Mouse (Mus musculus) skeletal muscle tissue, postnatal 0 days (tissue): Measurements from ENCODE around the gene Ano6. TPM values are rescaled to one million over a fixed set of nuclear protein-coding genes. Genes with fewer than 3 reads are reported as not detected.

Experiments used
- microRNA-seq, 2 experiments: library from miRNA; unstranded; fragments of <30 nt; microRNA quantifications; one replicate each; pipeline ENCODE4; 2016
- polyA plus RNA-seq: library from polyadenylated mRNA; unstranded; fragments of >200 nt; fragmentation: Nextera tagmentation; extraction: Ambion mirVana; gene quantifications from 2 replicates; pipeline ENCODE4 v1.2.1, GENCODE M21; 2015

Ano6 gene
- 27.2 and 28.3 TPM in 2 replicates for polyA plus RNA-seq

GRCm38 (mm10) chr15:95790529-95791071 lies at the start of gene Ano6:
Ano6 (plus strand) TSS chr15:95790843.

Small RNAs within 50 kb of the gene (microRNA-seq; reads per million reads assigned to microRNA genes)
- gene Gm25070 = 0 reads per million in 2 experiments

Other genes starting within 250 kb of the Ano6 start
- gene Dbx2, start 134.9 kb upstream of the Ano6 start, polyA plus RNA-seq = 0.10 TPM in 1 of 2 replicates, not detected in the other